Mouse (Mus musculus): Measurements from ENCODE around the gene Crip1. TPM values are rescaled to one million over a fixed set of nuclear protein-coding genes. Genes with fewer than 3 reads are reported as not detected.

The Crip1 gene
- total and polyA plus RNA-seq, 3 experiments, result 194 to 429 (median 200) TPM

GRCm38 (mm10) chr12:113119516-113120410, 26.4 kb upstream of the Crip1 start:
- H3K36me3 ChIP-seq (ENCODE audit: control insufficient read depth, insufficient read depth, low read length), result no peaks in the 10 kb centered on the region
- intact Hi-C loops (cut with DNase I), result loop anchor here (1.0 to 2.0 kb wide), 2 partner anchors 19 to 37 kb away; partner anchors contain the start of gene Tedc1
- no peaks in the 10 kb centered on the region for H3K27me3 ChIP-seq (ENCODE audit: control insufficient read depth, insufficient read depth, low read length)
- H3K9ac ChIP-seq (ENCODE audit: low read depth, low read length), result no peak overlapping the region
- peak; percentile 98 for TF ChIP-seq CTCF (IDR thresholded peaks at IDR 0.05)
- TF ChIP-seq POLR2A (IDR thresholded peaks at IDR 0.05; ENCODE audit: insufficient read depth, low read depth, low read length), result no peak
- TF ChIP-seq EP300 (IDR thresholded peaks at IDR 0.05; ENCODE audit: insufficient read depth, low read depth, low read length), result peak; percentile 89
- no peak overlapping the region; the same call in 1 of the 2 replicates for H3K27ac ChIP-seq
- WGBS, result 83% methylated on average over 20 of the region's 20 CpGs
- H3K4me3 ChIP-seq, result no peak overlapping the region
- peak; percentile 83 to 88 for DNase-seq
- peaks cover 1% of the 10 kb centered on the region for H3K4me1 ChIP-seq (ENCODE audit: control insufficient read depth, insufficient read depth, low read length)
- peaks cover under 1% of the 10 kb centered on the region; the same call in 1 of the 2 replicates for H3K79me2 ChIP-seq (replicated peaks; ENCODE audit: control insufficient read depth, insufficient read depth, low read length)

GRCm38 (mm10) chr12:113124726-113125125, 21.4 kb upstream of the Crip1 start:
- no peak overlapping the region for H3K27ac ChIP-seq
- no peaks in the 10 kb centered on the region for H3K79me2 ChIP-seq (replicated peaks; ENCODE audit: control insufficient read depth, insufficient read depth, low read length)
- TF ChIP-seq EP300 (IDR thresholded peaks at IDR 0.05; ENCODE audit: insufficient read depth, low read depth, low read length) (no peak), POLR2A (IDR thresholded peaks at IDR 0.05; ENCODE audit: insufficient read depth, low read depth, low read length) (no peak), CTCF (IDR thresholded peaks at IDR 0.05) (no peak)
- no peaks in the 10 kb centered on the region for H3K36me3 ChIP-seq (ENCODE audit: control insufficient read depth, insufficient read depth, low read length)
- no peaks in the 10 kb centered on the region; the same call in 1 of the 2 replicates for H3K4me1 ChIP-seq (ENCODE audit: control insufficient read depth, insufficient read depth, low read length)
- no peak overlapping the region for H3K4me3 ChIP-seq
- no peaks in the 10 kb centered on the region for H3K27me3 ChIP-seq (ENCODE audit: control insufficient read depth, insufficient read depth, low read length)
- intact Hi-C loops (cut with DNase I), result no loop called here
- DNase-seq, result no peak
- no peak overlapping the region for H3K9ac ChIP-seq (ENCODE audit: low read depth, low read length)
- 55% methylated on average over 6 of the region's 6 CpGs for WGBS

DNA sequence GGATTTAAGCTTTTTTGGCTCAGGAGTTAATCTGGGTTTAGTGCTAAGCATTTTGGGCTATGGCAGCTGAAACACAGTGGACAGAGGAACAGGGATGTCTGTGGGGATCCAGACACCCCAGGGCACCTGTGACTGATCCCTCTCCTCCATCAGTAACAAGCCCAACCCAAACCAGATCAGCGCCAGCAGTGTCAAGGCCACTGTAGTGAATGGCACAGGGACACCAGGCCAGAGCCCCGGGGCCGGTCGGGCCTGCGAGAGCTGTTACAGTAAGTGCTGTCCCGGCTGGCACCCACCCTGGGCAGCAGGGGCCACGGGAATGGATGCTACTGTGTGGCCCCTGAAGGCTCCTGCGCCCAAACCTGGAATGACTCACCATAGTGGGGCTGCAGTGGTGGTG, 15.4 kb upstream of the Crip1 start:
- H3K4me1 ChIP-seq (ENCODE audit: control insufficient read depth, insufficient read depth, low read length), result peaks cover 12% of the 10 kb centered on the region
- no peak overlapping the region for H3K27ac ChIP-seq
- no peaks in the 10 kb centered on the region for H3K27me3 ChIP-seq (ENCODE audit: control insufficient read depth, insufficient read depth, low read length)
- TF ChIP-seq EP300 (IDR thresholded peaks at IDR 0.05; ENCODE audit: insufficient read depth, low read depth, low read length) (no peak), POLR2A (IDR thresholded peaks at IDR 0.05; ENCODE audit: insufficient read depth, low read depth, low read length) (no peak), CTCF (IDR thresholded peaks at IDR 0.05) (no peak)
- no peak overlapping the region for H3K9ac ChIP-seq (ENCODE audit: low read depth, low read length)
- no peaks in the 10 kb centered on the region for H3K79me2 ChIP-seq (replicated peaks; ENCODE audit: control insufficient read depth, insufficient read depth, low read length)
- intact Hi-C loops (cut with DNase I), result loop anchor here (5.0 kb wide), 1 partner anchor 73 kb away; no protein-coding TSS in a partner anchor
- DNase-seq, result no peak
- WGBS, result 97% methylated on average over 8 of the region's 8 CpGs
- H3K36me3 ChIP-seq (ENCODE audit: control insufficient read depth, insufficient read depth, low read length), result no peaks in the 10 kb centered on the region; the same call in 1 of the 2 replicates
- no peak overlapping the region for H3K4me3 ChIP-seq

GRCm38 (mm10) chr12:113131601-113132000, 14.5 kb upstream of the Crip1 start:
- no peak overlapping the region for H3K9ac ChIP-seq (ENCODE audit: low read depth, low read length)
- peaks cover 12% of the 10 kb centered on the region for H3K4me1 ChIP-seq (ENCODE audit: control insufficient read depth, insufficient read depth, low read length)
- H3K36me3 ChIP-seq (ENCODE audit: control insufficient read depth, insufficient read depth, low read length), result no peaks in the 10 kb centered on the region; the same call in 1 of the 2 replicates

DNA sequence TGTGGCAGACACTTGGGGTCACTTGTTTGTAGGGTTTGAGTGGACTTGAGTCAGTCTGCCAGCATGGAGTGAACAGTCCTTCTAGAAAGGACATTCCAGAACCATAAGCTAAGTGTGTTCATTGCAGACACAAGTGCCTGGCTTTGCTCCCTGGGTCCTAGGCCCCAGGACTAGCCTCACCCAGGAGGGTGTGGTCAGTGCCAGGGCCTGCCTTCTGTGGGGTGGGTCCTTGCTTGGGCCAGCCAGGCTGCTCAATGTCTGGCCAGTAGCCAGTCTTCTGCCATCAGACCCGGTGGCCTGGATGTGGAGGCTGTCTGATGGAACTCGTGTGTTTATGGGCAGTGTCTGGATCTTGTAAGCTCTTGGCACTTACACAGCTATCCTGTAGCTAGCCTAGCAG, 13.5 kb upstream of the Crip1 start:
- H3K36me3 ChIP-seq (ENCODE audit: control insufficient read depth, insufficient read depth, low read length), result no peaks in the 10 kb centered on the region; the same call in 1 of the 2 replicates
- H3K4me3 ChIP-seq, result no peak overlapping the region
- peak; percentile 97 for TF ChIP-seq EP300 (IDR thresholded peaks at IDR 0.05; ENCODE audit: insufficient read depth, low read depth, low read length)
- peak; percentile 35; the same call in 1 of the 2 replicates for TF ChIP-seq POLR2A (IDR thresholded peaks at IDR 0.05; ENCODE audit: insufficient read depth, low read depth, low read length)
- no peak for TF ChIP-seq CTCF (IDR thresholded peaks at IDR 0.05)
- no peaks in the 10 kb centered on the region for H3K27me3 ChIP-seq (ENCODE audit: control insufficient read depth, insufficient read depth, low read length)
- peak; percentile 78 to 92 for DNase-seq
- intact Hi-C loops (cut with DNase I), result loop anchor here (5.0 kb wide), 1 partner anchor 75 kb away; no protein-coding TSS in a partner anchor
- no peaks in the 10 kb centered on the region for H3K79me2 ChIP-seq (replicated peaks; ENCODE audit: control insufficient read depth, insufficient read depth, low read length)
- H3K4me1 ChIP-seq (ENCODE audit: control insufficient read depth, insufficient read depth, low read length), result peaks cover 12% of the 10 kb centered on the region
- H3K9ac ChIP-seq (ENCODE audit: low read depth, low read length), result no peak overlapping the region
- 8% methylated on average over 2 of the region's 2 CpGs for WGBS
- peak overlapping the region; percentile 83 for H3K27ac ChIP-seq

More at GRCm38 (mm10) chr12:113131601-113132000, 14.5 kb upstream of the Crip1 start:
- TF ChIP-seq CTCF (IDR thresholded peaks at IDR 0.05) (no peak), EP300 (IDR thresholded peaks at IDR 0.05; ENCODE audit: insufficient read depth, low read depth, low read length) (no peak), POLR2A (IDR thresholded peaks at IDR 0.05; ENCODE audit: insufficient read depth, low read depth, low read length) (no peak)
- no peak overlapping the region for H3K4me3 ChIP-seq
- H3K27ac ChIP-seq, result peak overlapping the region; percentile 83
- no peaks in the 10 kb centered on the region for H3K79me2 ChIP-seq (replicated peaks; ENCODE audit: control insufficient read depth, insufficient read depth, low read length)
- WGBS, result 94% methylated on average over 14 of the region's 14 CpGs
- intact Hi-C loops (cut with DNase I), result loop anchor here (5.0 kb wide), 1 partner anchor 74 kb away; no protein-coding TSS in a partner anchor
- DNase-seq, result no peak
- no peaks in the 10 kb centered on the region for H3K27me3 ChIP-seq (ENCODE audit: control insufficient read depth, insufficient read depth, low read length)

Data from heart, adult 2 months (tissue).